Mouse (Mus musculus): ENCODE measurements around the gene Jun. TPM values are rescaled to one million over a fixed set of nuclear protein-coding genes. Genes with fewer than 3 reads are reported as not detected.

Gene Jun
- 16.4 and 20.7 TPM in 2 replicates for polyA plus RNA-seq (2014; fragmentation: Nextera tagmentation; extraction: Ambion mirVana)

- Histone ChIP-seq H3K4me1 (replicated peaks; ENCODE audit: control insufficient read depth, insufficient read depth, low read length) (peaks cover 4% of the 10 kb centered on the region), H3K36me3 (ENCODE audit: control insufficient read depth, insufficient read depth, low read length) (no peaks in the 10 kb centered on the region), H3K9me3 (ENCODE audit: control insufficient read depth, low read length) (no peaks in the 10 kb centered on the region), H3K4me2 (peak within 1 kb of the TSS; percentile 97), H3K27ac (ENCODE audit: low read depth, low read length) (peak within 1 kb of the TSS; percentile 83), H3K4me3 (ENCODE audit: low read depth, low read length) (peak within 1 kb of the TSS; percentile 64), H3K27me3 (replicated peaks; ENCODE audit: control insufficient read depth, insufficient read depth, low read length) (peaks cover 2% of the 10 kb centered on the region; the same call in 1 of the 2 replicates), H3K9ac (ENCODE audit: low read depth, low read length) (peak within 1 kb of the TSS; percentile 79)
- DNase-seq (ENCODE audit: low spot score): peak; percentile 98
- ATAC-seq (replicated peaks; ENCODE audit: low FRiP score): peak; percentile 91
- under 1% methylated on average over 64 of the region's 68 CpGs for WGBS
These were observed at the start of gene Jun for GRCm38 (mm10) chr4:95052025-95052899. TSS of gene Jun (minus strand) at chr4:95052222.

- Histone ChIP-seq H3K27ac (ENCODE audit: low read depth, low read length) (no peak overlapping the region), H3K4me1 (replicated peaks; ENCODE audit: control insufficient read depth, insufficient read depth, low read length) (peaks cover 4% of the 10 kb centered on the region), H3K9me3 (ENCODE audit: control insufficient read depth, low read length) (no peaks in the 10 kb centered on the region), H3K9ac (ENCODE audit: low read depth, low read length) (no peak overlapping the region), H3K27me3 (replicated peaks; ENCODE audit: control insufficient read depth, insufficient read depth, low read length) (no peaks in the 10 kb centered on the region), H3K4me2 (no peak overlapping the region), H3K36me3 (ENCODE audit: control insufficient read depth, insufficient read depth, low read length) (no peaks in the 10 kb centered on the region), H3K4me3 (ENCODE audit: low read depth, low read length) (no peak overlapping the region)
- no peak for ATAC-seq (replicated peaks; ENCODE audit: low FRiP score)
- 87% methylated on average over 7 of the region's 7 CpGs for WGBS
- no peak for DNase-seq (ENCODE audit: low spot score)
These were observed 49.7 kb upstream of the Jun start for GRCm38 (mm10) chr4:95101684-95102083.

GRCm38 (mm10) chr4:95100694-95101093, 48.7 kb upstream of the Jun start:
- Histone ChIP-seq H3K4me3 (ENCODE audit: low read depth, low read length) (no peak overlapping the region), H3K9me3 (ENCODE audit: control insufficient read depth, low read length) (no peaks in the 10 kb centered on the region), H3K4me2 (no peak overlapping the region), H3K36me3 (ENCODE audit: control insufficient read depth, insufficient read depth, low read length) (no peaks in the 10 kb centered on the region), H3K4me1 (replicated peaks; ENCODE audit: control insufficient read depth, insufficient read depth, low read length) (no peaks in the 10 kb centered on the region; the same call in 1 of the 2 replicates), H3K9ac (ENCODE audit: low read depth, low read length) (no peak overlapping the region), H3K27ac (ENCODE audit: low read depth, low read length) (no peak overlapping the region), H3K27me3 (replicated peaks; ENCODE audit: control insufficient read depth, insufficient read depth, low read length) (no peaks in the 10 kb centered on the region)
- DNase-seq (ENCODE audit: low spot score) (no peak), ATAC-seq (replicated peaks; ENCODE audit: low FRiP score) (no peak)

- Histone ChIP-seq H3K4me1 (replicated peaks; ENCODE audit: control insufficient read depth, insufficient read depth, low read length) (no peaks in the 10 kb centered on the region), H3K4me3 (ENCODE audit: low read depth, low read length) (no peak overlapping the region), H3K9me3 (ENCODE audit: control insufficient read depth, low read length) (no peaks in the 10 kb centered on the region), H3K27me3 (replicated peaks; ENCODE audit: control insufficient read depth, insufficient read depth, low read length) (no peaks in the 10 kb centered on the region), H3K27ac (ENCODE audit: low read depth, low read length) (no peak overlapping the region), H3K4me2 (no peak overlapping the region), H3K36me3 (ENCODE audit: control insufficient read depth, insufficient read depth, low read length) (no peaks in the 10 kb centered on the region), H3K9ac (ENCODE audit: low read depth, low read length) (no peak overlapping the region)
- WGBS: 64% methylated on average over 7 of the region's 7 CpGs
- ATAC-seq (replicated peaks; ENCODE audit: low FRiP score) (no peak), DNase-seq (ENCODE audit: low spot score) (peak; percentile 27)
These were observed 47.4 kb upstream of the Jun start for GRCm38 (mm10) chr4:95099373-95099772.

- Histone ChIP-seq H3K4me3 (ENCODE audit: low read depth, low read length) (no peak overlapping the region), H3K36me3 (ENCODE audit: control insufficient read depth, insufficient read depth, low read length) (no peaks in the 10 kb centered on the region), H3K27me3 (replicated peaks; ENCODE audit: control insufficient read depth, insufficient read depth, low read length) (no peaks in the 10 kb centered on the region), H3K9ac (ENCODE audit: low read depth, low read length) (no peak overlapping the region), H3K4me1 (replicated peaks; ENCODE audit: control insufficient read depth, insufficient read depth, low read length) (no peaks in the 10 kb centered on the region), H3K9me3 (ENCODE audit: control insufficient read depth, low read length) (no peaks in the 10 kb centered on the region), H3K4me2 (no peak overlapping the region), H3K27ac (ENCODE audit: low read depth, low read length) (no peak overlapping the region)
- DNase-seq (ENCODE audit: low spot score) (peak; percentile 5), ATAC-seq (replicated peaks; ENCODE audit: low FRiP score) (no peak)
- 79% methylated on average over 5 of the region's 5 CpGs for WGBS
These were observed 46.7 kb upstream of the Jun start for GRCm38 (mm10) chr4:95098722-95099097.

GRCm38 (mm10) chr4:95097942-95098721, 46.1 kb upstream of the Jun start:
- H3K9ac ChIP-seq (ENCODE audit: low read depth, low read length): no peak overlapping the region
- DNase-seq (ENCODE audit: low spot score) (no peak), ATAC-seq (replicated peaks; ENCODE audit: low FRiP score) (no peak)
- H3K36me3 ChIP-seq (ENCODE audit: control insufficient read depth, insufficient read depth, low read length): no peaks in the 10 kb centered on the region
- H3K9me3 ChIP-seq (ENCODE audit: control insufficient read depth, low read length): no peaks in the 10 kb centered on the region
- H3K27me3 ChIP-seq (replicated peaks; ENCODE audit: control insufficient read depth, insufficient read depth, low read length): no peaks in the 10 kb centered on the region
- no peaks in the 10 kb centered on the region for H3K4me1 ChIP-seq (replicated peaks; ENCODE audit: control insufficient read depth, insufficient read depth, low read length)
- no peak overlapping the region for H3K4me3 ChIP-seq (ENCODE audit: low read depth, low read length)
- H3K27ac ChIP-seq (ENCODE audit: low read depth, low read length): no peak overlapping the region
- WGBS: 56% methylated on average over 10 of the region's 10 CpGs
- no peak overlapping the region for H3K4me2 ChIP-seq

- no peak for ATAC-seq (replicated peaks; ENCODE audit: low FRiP score)
- no peak for DNase-seq (ENCODE audit: low spot score)
- WGBS: 61% methylated on average over 2 of the region's 2 CpGs
These were observed 44.7 kb upstream of the Jun start for GRCm38 (mm10) chr4:95096731-95097130.

GRCm38 (mm10) chr4:95095911-95096310, 43.9 kb upstream of the Jun start:
- H3K9me3 ChIP-seq (ENCODE audit: control insufficient read depth, low read length): no peaks in the 10 kb centered on the region
- no peaks in the 10 kb centered on the region for H3K27me3 ChIP-seq (replicated peaks; ENCODE audit: control insufficient read depth, insufficient read depth, low read length)
- H3K27ac ChIP-seq (ENCODE audit: low read depth, low read length): no peak overlapping the region
- DNase-seq (ENCODE audit: low spot score) (no peak), ATAC-seq (replicated peaks; ENCODE audit: low FRiP score) (no peak)
- H3K9ac ChIP-seq (ENCODE audit: low read depth, low read length): no peak overlapping the region
- no peaks in the 10 kb centered on the region for H3K4me1 ChIP-seq (replicated peaks; ENCODE audit: control insufficient read depth, insufficient read depth, low read length)
- H3K36me3 ChIP-seq (ENCODE audit: control insufficient read depth, insufficient read depth, low read length): no peaks in the 10 kb centered on the region
- 80% methylated on average over 6 of the region's 6 CpGs for WGBS
- no peak overlapping the region for H3K4me2 ChIP-seq
- H3K4me3 ChIP-seq (ENCODE audit: low read depth, low read length): no peak overlapping the region

More at GRCm38 (mm10) chr4:95096731-95097130, 44.7 kb upstream of the Jun start:
- no peak overlapping the region for H3K4me2 ChIP-seq
- H3K4me1 ChIP-seq (replicated peaks; ENCODE audit: control insufficient read depth, insufficient read depth, low read length): no peaks in the 10 kb centered on the region
- no peak overlapping the region for H3K9ac ChIP-seq (ENCODE audit: low read depth, low read length)
- no peak overlapping the region for H3K4me3 ChIP-seq (ENCODE audit: low read depth, low read length)
- no peaks in the 10 kb centered on the region for H3K36me3 ChIP-seq (ENCODE audit: control insufficient read depth, insufficient read depth, low read length)
- no peaks in the 10 kb centered on the region for H3K9me3 ChIP-seq (ENCODE audit: control insufficient read depth, low read length)
- H3K27ac ChIP-seq (ENCODE audit: low read depth, low read length): no peak overlapping the region
- H3K27me3 ChIP-seq (replicated peaks; ENCODE audit: control insufficient read depth, insufficient read depth, low read length): no peaks in the 10 kb centered on the region

Measured in liver, embryonic 11.5 days (tissue).